In the genomic region with DNA sequence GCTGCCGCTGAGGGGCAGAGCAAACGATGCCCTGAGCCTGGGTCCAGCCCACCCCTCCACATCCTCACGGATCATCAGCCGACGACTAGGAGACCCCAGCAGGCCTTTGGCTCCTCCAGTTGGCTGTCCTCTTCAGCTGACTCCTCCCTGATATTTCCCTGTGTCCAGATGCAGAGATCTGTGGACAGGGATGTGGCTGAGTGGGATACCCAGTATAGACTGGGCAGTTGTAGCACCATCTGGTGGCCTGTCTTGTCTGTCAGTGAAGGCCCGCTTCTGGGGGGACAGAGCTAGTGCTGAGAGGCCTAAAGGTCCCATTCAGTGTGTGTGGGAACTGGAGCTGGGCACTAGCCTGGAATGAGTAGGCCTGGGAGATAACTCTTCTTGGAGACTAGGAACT, we compare ENCODE assay signal across 11 mouse cellular contexts.
A peak's percentile ranks its signal among the peaks of the same experiment; 100 is the strongest.
DNase-seq lines count a peak whose midpoint lies in the region; ATAC-seq and TF ChIP-seq lines count a peak whose summit lies in the region.
"Had no signal": no experiment of that assay in that cellular context is flagged by ENCODE, and none has a peak within 500 bp of the region (broad histone marks: within the 10 kb centered on the region; RNA-seq: fewer than 3 reads in every experiment).

No protein-coding gene starts in this region.

- no peaks in the 10 kb centered on the region for H3K36me3 ChIP-seq in heart, postnatal 0 days (replicated peaks; ENCODE audit: control insufficient read depth, insufficient read depth, low read length)
- H3K36me3 ChIP-seq: hindbrain, embryonic 15.5 days had no signal

- no peaks in the 10 kb centered on the region for H3K27me3 ChIP-seq in heart, postnatal 0 days (ENCODE audit: control insufficient read depth, insufficient read depth, low read length)
- H3K27me3 ChIP-seq: hindbrain, embryonic 15.5 days had no signal

- WGBS in heart, postnatal 0 days = 69% methylated on average over 6 of the region's 6 CpGs
- WGBS in lung, adult 2 months = 68% methylated on average over 6 of the region's 6 CpGs

- H3K4me1 ChIP-seq in heart, postnatal 0 days (ENCODE audit: control insufficient read depth, insufficient read depth) = no peaks in the 10 kb centered on the region
- H3K4me1 ChIP-seq in lung, adult 2 months (ENCODE audit: control insufficient read depth, insufficient read depth, low read length) = no peaks in the 10 kb centered on the region
- H3K4me1 ChIP-seq: hindbrain, embryonic 15.5 days had no signal

- peak; percentile 48 for TF ChIP-seq CTCF in heart, postnatal 0 days (IDR thresholded peaks at IDR 0.05; ENCODE audit: low read depth)
- TF ChIP-seq CTCF in lung, adult 2 months (IDR thresholded peaks at IDR 0.05; ENCODE audit: insufficient read depth, low read length) = 0 out of 2 replicates have a peak, but pooled peaks have one; percentile 30

- no peak overlapping the region for H3K4me3 ChIP-seq in heart, postnatal 0 days (ENCODE audit: low read depth, low read length)
- no peak overlapping the region for H3K4me3 ChIP-seq in lung, adult 2 months (replicated peaks; ENCODE audit: extremely low read depth, low read depth, low read length)
- H3K4me3 ChIP-seq: erythroblast, embryonic 14.5 days; hindbrain, embryonic 15.5 days had no signal

- H3K9me3 ChIP-seq in heart, postnatal 0 days (replicated peaks; ENCODE audit: control insufficient read depth, low read length) = no peaks in the 10 kb centered on the region
- H3K9me3 ChIP-seq: hindbrain, embryonic 15.5 days had no signal

- H3K4me2 ChIP-seq in heart, postnatal 0 days (ENCODE audit: low read depth, low read length) = no peak overlapping the region
- H3K4me2 ChIP-seq: hindbrain, embryonic 15.5 days had no signal

- no peak for TF ChIP-seq EP300 in heart, postnatal 0 days (IDR thresholded peaks at IDR 0.05; ENCODE audit: low read depth)

- H3K27ac ChIP-seq in heart, postnatal 0 days (ENCODE audit: low read depth) = no peak overlapping the region
- H3K27ac ChIP-seq: hindbrain, embryonic 15.5 days had no signal

- no peak for DNase-seq in heart, postnatal 0 days (ENCODE audit: low spot score)
- DNase-seq in heart, adult 8-10 months (ENCODE audit: low spot score) = no peak
- DNase-seq in 416B (ENCODE audit: low read depth) = peak; percentile 15
- peak; percentile 51 for DNase-seq in adrenal gland, postnatal 14 days
- DNase-seq in lung, adult 2 months = peak; percentile 24
- DNase-seq in ovary, postnatal 36 days (ENCODE audit: low spot score) = no peak
- DNase-seq in c-Kit-positive CD71-positive TER-119-positive erythroid progenitor cells, embryonic 14.5 days (ENCODE audit: low spot score) = no peak
- DNase-seq in gastrocnemius, adult 8-10 months (ENCODE audit: low spot score in 2 of 2) = no peak
- DNase-seq: right cerebral cortex, postnatal 4 days had no signal

- ATAC-seq in heart, postnatal 0 days (ENCODE audit: insufficient read depth, low read depth) = no peak

- TF ChIP-seq POLR2A in lung, adult 2 months (IDR thresholded peaks at IDR 0.05; ENCODE audit: borderline replicate concordance, extremely low read depth, low read depth, low read length) = no peak

- H3K9ac ChIP-seq in heart, postnatal 0 days (replicated peaks; ENCODE audit: low read depth, low read length) = no peak overlapping the region
- H3K9ac ChIP-seq: hindbrain, embryonic 15.5 days had no signal

Comparison
In these comparisons a context has a peak if more than half of its experiments do, and no peak if none do; other contexts are left out.
1. DNase-seq: peak in 416B (single experiment), adrenal gland, postnatal 14 days (single experiment) and lung, adult 2 months (single experiment); none in heart, postnatal 0 days (single experiment), heart, adult 8-10 months (single experiment), ovary, postnatal 36 days (single experiment), c-Kit-positive CD71-positive TER-119-positive erythroid progenitor cells, embryonic 14.5 days (single experiment) and gastrocnemius, adult 8-10 months (0 of 2).